Mouse (Mus musculus): ENCODE data around the gene Eftud2. TPM values are rescaled to one million over a fixed set of nuclear protein-coding genes. Genes with fewer than 3 reads are reported as not detected.

Gene Eftud2
- total RNA-seq (2023), result 10 to 100 TPM; 57.7 to 64.3 TPM

GRCm38 (mm10) chr11:102880585-102881313 lies at the start of gene Eftud2, which contains the start of gene Ccdc103:
Gene Eftud2, minus strand, starts transcription at chr11:102880985.
Gene Ccdc103, plus strand, starts transcription at chr11:102881204.

GRCm38 (mm10) chr11:102924557-102925350 lies 44.0 kb upstream of the Eftud2 start, which contains the start of gene Kif18b:
Gene Kif18b, minus strand, starts transcription at chr11:102925124.

GRCm38 (mm10) chr11:102900763-102901162 lies 20.0 kb upstream of the Eftud2 start, which contains the start of gene Gfap:
Gene Gfap, minus strand, starts transcription at chr11:102900912.

GRCm38 (mm10) chr11:102884616-102885219 lies 3.9 kb upstream of the Eftud2 start, which contains the start of gene Fam187a:
Gene Fam187a, plus strand, starts transcription at chr11:102885169.

GRCm38 (mm10) chr11:102835549-102835948 lies 45.2 kb downstream of the Eftud2 start, which contains the start of gene Higd1b:
Gene Higd1b, plus strand, starts transcription at chr11:102835849.

GRCm38 (mm10) chr11:102819021-102819782 lies 61.6 kb downstream of the Eftud2 start, which contains the start of gene Gjc1:
Gene Gjc1, minus strand, starts transcription at chr11:102819700.

Other genes with a start within 250 kb of the Eftud2 start
- gene Meioc, start 217.3 kb downstream of the Eftud2 start, total RNA-seq (2023), result not detected
- 10 to 100 TPM; 10.9 to 12.5 TPM for gene Ccdc43, start 183.2 kb downstream of the Eftud2 start, total RNA-seq (2023)
- gene Adam11, start 119.5 kb downstream of the Eftud2 start, total RNA-seq (2023), result 1 to 10 TPM in 1 of 2 experiments, under 1 TPM in 1; 0.13 to 1.3 TPM
- gene Gjc1, start 61.3 kb downstream of the Eftud2 start, total RNA-seq (2023), result under 1 TPM in 1 of 2 experiments, not detected in 1; 0.16 TPM
- gene Higd1b, start 45.1 kb downstream of the Eftud2 start, total RNA-seq (2023), result not detected
- gene Ccdc103, start 219 bp upstream of the Eftud2 start, total RNA-seq (2023), result under 1 TPM in 1 of 2 experiments, not detected in 1; 0.33 TPM
- gene Fam187a, start 4.2 kb upstream of the Eftud2 start, total RNA-seq (2023), result not detected
- gene Gfap, start 19.9 kb upstream of the Eftud2 start, total RNA-seq (2023), result 1 to 10 TPM in 1 of 2 experiments, under 1 TPM in 1; 0.18 to 2.4 TPM
- gene Kif18b, start 44.1 kb upstream of the Eftud2 start, total RNA-seq (2023), result 10 to 100 TPM; 30.0 to 31.3 TPM
- not detected for gene C1ql1, start 65.7 kb upstream of the Eftud2 start, total RNA-seq (2023)
- 10 to 100 TPM; 55.5 to 73.7 TPM for gene Nmt1, start 147.2 kb upstream of the Eftud2 start, total RNA-seq (2023)
- gene Dcakd, start 147.3 kb upstream of the Eftud2 start, total RNA-seq (2023), result 10 to 100 TPM; 21.8 to 25.4 TPM
- gene Plcd3, start 220.7 kb upstream of the Eftud2 start, total RNA-seq (2023), result 1 to 10 TPM in 1 of 2 experiments, under 1 TPM in 1; 0.29 to 1.0 TPM
- gene Acbd4, start 220.7 kb upstream of the Eftud2 start, total RNA-seq (2023), result 10 to 100 TPM; 17.5 to 24.9 TPM
- 10 to 100 TPM; 37.7 to 39.4 TPM for gene Hexim1, start 235.2 kb upstream of the Eftud2 start, total RNA-seq (2023)